Mouse (Mus musculus): ENCODE measurements around the gene Amer2.

GRCm38 (mm10) chr14:60385079-60385643 is 12.1 kb downstream of the Amer2 start:
- TF ChIP-seq CTCF (IDR thresholded peaks at IDR 0.05; ENCODE audit: low read depth, low read length) (no peak), POLR2A (IDR thresholded peaks at IDR 0.05; ENCODE audit: insufficient read depth, low read length) (no peak)

All from ES-Bruce4 (cell line).